Mouse (Mus musculus) hindbrain, embryonic 10.5 days (tissue): Measurements from ENCODE around the gene Il27. TPM values are rescaled to one million over a fixed set of nuclear protein-coding genes. Genes with fewer than 3 reads are reported as not detected.

ENCODE experiments used
- DNase-seq: peaks from one replicate; pipeline ENCODE4 v3.0.0-alpha.2; 2017; ENCODE audit warnings: low spot score
- H3K27ac ChIP-seq: fragments of 300-500 bp; sonication (generic); 2 replicates; pipeline ENCODE4 v1.5.1; 2016; ENCODE audit warnings: mild to moderate bottlenecking, moderate library complexity
- H3K27me3 ChIP-seq: fragments of 300-500 bp; sonication (generic); 2 replicates; pipeline ENCODE4 v1.6.1; 2016; ENCODE audit warnings: mild to moderate bottlenecking; ENCODE audit not compliant: poor library complexity, insufficient read depth, severe bottlenecking
- H3K36me3 ChIP-seq: fragments of 300-500 bp; sonication (generic); 2 replicates; pipeline ENCODE4 v1.6.1; 2016; ENCODE audit warnings: mild to moderate bottlenecking, moderate library complexity
- H3K4me1 ChIP-seq: fragments of 300-500 bp; sonication (generic); replicated peaks from 2 replicates; pipeline ENCODE4 v1.6.1; 2016; ENCODE audit warnings: mild to moderate bottlenecking
- H3K4me3 ChIP-seq: fragments of 300-500 bp; sonication (generic); 2 replicates; pipeline ENCODE4 v1.5.1; 2016; ENCODE audit warnings: mild to moderate bottlenecking, moderate library complexity
- H3K9me3 ChIP-seq: fragments of 300-500 bp; sonication (generic); 2 replicates; pipeline ENCODE4 v1.6.1; 2016; ENCODE audit warnings: mild to moderate bottlenecking, moderate library complexity
- WGBS: fragments of 180-500 bp; shearing (Covaris S2); methylation state at CpG from one replicate; pipeline ENCODE4 v1.1.7; 2016; 5-methylcytosine and 5-hydroxymethylcytosine counted together
- polyA plus RNA-seq: library from polyadenylated mRNA; unstranded; fragments of >200 nt; fragmentation: Nextera tagmentation; extraction: Ambion mirVana; gene quantifications from 2 replicates; pipeline ENCODE4 v1.2.1, GENCODE M21; 2016

The Il27 gene
- polyA plus RNA-seq, 1 experiment from 2014 or later: not detected

GRCm38 (mm10) chr7:126556635-126557034 is 38.1 kb downstream of the Il27 start:
- no peak overlapping the region for H3K27ac ChIP-seq
- WGBS: 95% methylated on average over 5 of the region's 5 CpGs
- no peak overlapping the region for H3K4me3 ChIP-seq
- no peaks in the 10 kb centered on the region for H3K9me3 ChIP-seq
- no peaks in the 10 kb centered on the region for H3K4me1 ChIP-seq
- H3K27me3 ChIP-seq: no peaks in the 10 kb centered on the region
- DNase-seq: no peak
- peaks cover 100% of the 10 kb centered on the region for H3K36me3 ChIP-seq

- no peaks in the 10 kb centered on the region for H3K9me3 ChIP-seq
- no peaks in the 10 kb centered on the region for H3K4me1 ChIP-seq
- DNase-seq: no peak
- H3K36me3 ChIP-seq: peaks cover 100% of the 10 kb centered on the region
- no peak overlapping the region for H3K27ac ChIP-seq
- no peaks in the 10 kb centered on the region for H3K27me3 ChIP-seq
- H3K4me3 ChIP-seq: no peak overlapping the region
- WGBS: 96% methylated on average over 1 of the region's 1 CpGs
These were observed 39.9 kb downstream of the Il27 start for GRCm38 (mm10) chr7:126554796-126555195.

DNA sequence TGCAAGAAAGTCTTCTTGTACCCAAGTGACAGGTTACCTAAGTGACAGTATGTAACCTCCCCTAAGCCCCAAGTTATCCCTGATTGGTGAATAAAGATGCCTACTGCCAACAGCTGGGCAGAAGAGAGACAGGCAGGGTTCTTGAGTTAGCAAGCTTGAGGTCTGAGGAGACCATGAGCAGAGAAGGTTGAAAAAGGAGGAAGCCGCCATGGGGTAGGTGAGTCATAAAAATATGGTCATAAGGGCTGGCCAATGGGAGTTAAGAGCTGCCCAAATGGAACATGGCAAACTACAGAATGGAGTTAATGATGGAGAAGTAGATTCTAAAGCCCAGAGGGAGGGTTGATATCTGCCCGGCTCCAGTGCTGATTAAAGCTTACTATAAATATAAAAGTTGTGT is 49.1 kb downstream of the Il27 start:
- WGBS: 96% methylated on average over 2 of the region's 2 CpGs
- peaks cover 71% of the 10 kb centered on the region for H3K36me3 ChIP-seq
- H3K27me3 ChIP-seq: no peaks in the 10 kb centered on the region
- H3K27ac ChIP-seq: no peak overlapping the region
- DNase-seq: no peak
- no peaks in the 10 kb centered on the region for H3K4me1 ChIP-seq
- no peak overlapping the region for H3K4me3 ChIP-seq
- H3K9me3 ChIP-seq: no peaks in the 10 kb centered on the region

- Histone ChIP-seq H3K9me3 (no peaks in the 10 kb centered on the region), H3K27me3 (peaks cover 6% of the 10 kb centered on the region), H3K36me3 (peaks cover 32% of the 10 kb centered on the region), H3K4me3 (no peak overlapping the region), H3K4me1 (no peaks in the 10 kb centered on the region), H3K27ac (no peak overlapping the region)
- no peak for DNase-seq
- 83% methylated on average over 1 of the region's 1 CpGs for WGBS
These were observed 53.1 kb downstream of the Il27 start for GRCm38 (mm10) chr7:126541661-126542060.

Other genes starting within 250 kb of the Il27 start
- gene Lat, start 225.4 kb downstream of the Il27 start, polyA plus RNA-seq: 3.5 and 3.9 TPM in 2 replicates
- gene Spns1, start 217.5 kb downstream of the Il27 start, polyA plus RNA-seq: 66.8 and 68.6 TPM in 2 replicates
- gene Nfatc2ip, start 198.2 kb downstream of the Il27 start, polyA plus RNA-seq: 3.1 and 3.7 TPM in 2 replicates
- not detected in 2 replicates for gene Cd19, start 180.1 kb downstream of the Il27 start, polyA plus RNA-seq
- gene Rabep2, start 166.2 kb downstream of the Il27 start, polyA plus RNA-seq: 28.7 and 28.8 TPM in 2 replicates
- 1.1 and 3.0 TPM in 2 replicates for gene Atp2a1, start 131.8 kb downstream of the Il27 start, polyA plus RNA-seq
- 54.4 and 61.0 TPM in 2 replicates for gene Sh2b1, start 119.5 kb downstream of the Il27 start, polyA plus RNA-seq
- gene Tufm, start 107.6 kb downstream of the Il27 start, polyA plus RNA-seq: 156 and 169 TPM in 2 replicates
- 53.4 and 66.8 TPM in 2 replicates for gene Atxn2l, start 91.5 kb downstream of the Il27 start, polyA plus RNA-seq
- 185 and 213 TPM in 2 replicates for gene Eif3c, start 28.5 kb downstream of the Il27 start, polyA plus RNA-seq
- gene Apobr, start 10.0 kb downstream of the Il27 start, polyA plus RNA-seq: 0.47 TPM in 2 replicates
- 27.3 and 29.9 TPM in 2 replicates for gene Cln3, start 9.1 kb downstream of the Il27 start, polyA plus RNA-seq
- 1.4 and 2.7 TPM in 2 replicates for gene Nupr1, start 35.9 kb upstream of the Il27 start, polyA plus RNA-seq
- gene Sgf29, start 54.4 kb upstream of the Il27 start, polyA plus RNA-seq: 57.6 and 62.7 TPM in 2 replicates
- 0.19 and 0.30 TPM in 2 replicates for gene Sult1a1, start 81.5 kb upstream of the Il27 start, polyA plus RNA-seq
- gene Bola2, start 100.5 kb upstream of the Il27 start, polyA plus RNA-seq: 208 and 212 TPM in 2 replicates
- gene Slx1b, start 100.8 kb upstream of the Il27 start, polyA plus RNA-seq: 15.3 and 16.6 TPM in 2 replicates
- gene Coro1a, start 112.8 kb upstream of the Il27 start, polyA plus RNA-seq: 49.2 and 59.5 TPM in 2 replicates
- 62.5 and 63.8 TPM in 2 replicates for gene Mapk3, start 164.7 kb upstream of the Il27 start, polyA plus RNA-seq
- gene Gdpd3, start 171.4 kb upstream of the Il27 start, polyA plus RNA-seq: 0.55 and 1.3 TPM in 2 replicates
- 51.3 and 89.7 TPM in 2 replicates for gene Ypel3, start 182.0 kb upstream of the Il27 start, polyA plus RNA-seq
- gene Tbx6, start 186.5 kb upstream of the Il27 start, polyA plus RNA-seq: 0.22 and 0.47 TPM in 2 replicates
- 391 and 411 TPM in 2 replicates for gene Ppp4c, start 197.6 kb upstream of the Il27 start, polyA plus RNA-seq
- gene Fam57b, start 202.7 kb upstream of the Il27 start, polyA plus RNA-seq: 4.7 and 12.7 TPM in 2 replicates
- gene 4930451I11Rik, start 236.7 kb upstream of the Il27 start, polyA plus RNA-seq: not detected in 2 replicates